Mouse (Mus musculus): ENCODE results near the gene Tmem163. TPM values are rescaled to one million over a fixed set of nuclear protein-coding genes. Genes with fewer than 3 reads are reported as not detected.

The Tmem163 gene
- total and polyA plus RNA-seq, 3 experiments: not detected

GRCm38 (mm10) chr1:127619036-127619435 lies 60.3 kb downstream of the Tmem163 start:
- H3K27ac ChIP-seq (ENCODE audit: control insufficient read depth, low read depth, low read length): no peak overlapping the region
- no peak overlapping the region for H3K4me3 ChIP-seq (ENCODE audit: control insufficient read depth in 1 of 2, insufficient read depth in 1 of 2, low read depth in 2 of 2, low read length in 2 of 2)

GRCm38 (mm10) chr1:127610378-127610777 lies 69.0 kb downstream of the Tmem163 start:
- TF ChIP-seq MAZ (IDR thresholded peaks at IDR 0.05; ENCODE audit: low read depth, low read length): no peak
- TF ChIP-seq ZKSCAN1 (IDR thresholded peaks at IDR 0.05; ENCODE audit: low read depth, low read length): no peak
- TF ChIP-seq E2F4 (IDR thresholded peaks at IDR 0.05; ENCODE audit: borderline replicate concordance, low read depth, low read length): no peak
- Histone ChIP-seq H3K27me3 (ENCODE audit: control insufficient read depth in 1 of 2, insufficient read depth in 2 of 2, low read length in 2 of 2) (no peaks in the 10 kb centered on the region; a peak in 1 of 4 replicates), H3K4me1 (ENCODE audit: control insufficient read depth in 1 of 2, insufficient read depth in 2 of 2, low read length in 2 of 2) (no peaks in the 10 kb centered on the region), H3K4me3 (ENCODE audit: control insufficient read depth in 1 of 2, insufficient read depth in 1 of 2, low read depth in 2 of 2, low read length in 2 of 2) (no peak overlapping the region), H3K27ac (ENCODE audit: control insufficient read depth, low read depth, low read length) (no peak overlapping the region), H3K9me3 (replicated peaks; ENCODE audit: insufficient read depth, low read length) (no peaks in the 10 kb centered on the region), H3K79me2 (ENCODE audit: control insufficient read depth, insufficient read depth, low read length, poor library complexity) (no peaks in the 10 kb centered on the region), H3K36me3 (ENCODE audit: control insufficient read depth in 1 of 2, insufficient read depth in 2 of 2, low read length in 2 of 2) (no peaks in the 10 kb centered on the region), H3K9ac (ENCODE audit: control insufficient read depth, low read depth, low read length, poor library complexity, severe bottlenecking) (no peak overlapping the region)
- DNase-seq (ENCODE audit: low read depth, low spot score): no peak

More at GRCm38 (mm10) chr1:127619036-127619435, 60.3 kb downstream of the Tmem163 start:
- Histone ChIP-seq H3K79me2 (ENCODE audit: control insufficient read depth, insufficient read depth, low read length, poor library complexity) (no peaks in the 10 kb centered on the region), H3K36me3 (ENCODE audit: control insufficient read depth in 1 of 2, insufficient read depth in 2 of 2, low read length in 2 of 2) (no peaks in the 10 kb centered on the region), H3K4me1 (ENCODE audit: control insufficient read depth in 1 of 2, insufficient read depth in 2 of 2, low read length in 2 of 2) (no peaks in the 10 kb centered on the region), H3K9ac (ENCODE audit: control insufficient read depth, low read depth, low read length, poor library complexity, severe bottlenecking) (no peak overlapping the region), H3K27me3 (ENCODE audit: control insufficient read depth in 1 of 2, insufficient read depth in 2 of 2, low read length in 2 of 2) (no peaks in the 10 kb centered on the region; a peak in 1 of 4 replicates), H3K9me3 (replicated peaks; ENCODE audit: insufficient read depth, low read length) (no peaks in the 10 kb centered on the region)
- TF ChIP-seq RAD21 (IDR thresholded peaks at IDR 0.05; ENCODE audit: low read depth, low read length) (no peak), SIN3A (IDR thresholded peaks at IDR 0.05; ENCODE audit: low read length) (no peak), TBP (IDR thresholded peaks at IDR 0.05; ENCODE audit: low read depth, low read length) (no peak), ZMIZ1 (IDR thresholded peaks at IDR 0.05; ENCODE audit: low read depth, low read length) (no peak), ZKSCAN1 (IDR thresholded peaks at IDR 0.05; ENCODE audit: low read depth, low read length) (no peak), GABPA (IDR thresholded peaks at IDR 0.05; ENCODE audit: low read depth, low read length) (no peak), TCF12 (IDR thresholded peaks at IDR 0.05; ENCODE audit: low read depth, low read length) (no peak), USF1 (IDR thresholded peaks at IDR 0.05; ENCODE audit: low read depth, low read length) (no peak), POLR2A (IDR thresholded peaks at IDR 0.05; ENCODE audit: control insufficient read depth in 1 of 2, insufficient read depth in 1 of 2, low read depth in 1 of 2, low read length in 2 of 2, poor library complexity in 1 of 2) (no peak), RCOR1 (IDR thresholded peaks at IDR 0.05; ENCODE audit: low read depth, low read length) (no peak), KAT2A (conservative IDR thresholded peaks at IDR 0.05; ENCODE audit: low read depth, low read length) (no peak), MYC (IDR thresholded peaks at IDR 0.05; ENCODE audit: low read depth, low read length) (no peak), CHD2 (IDR thresholded peaks at IDR 0.05; ENCODE audit: low read length) (no peak)
- no peak for DNase-seq (ENCODE audit: low read depth, low spot score)

- Histone ChIP-seq H3K4me3 (ENCODE audit: control insufficient read depth in 1 of 2, insufficient read depth in 1 of 2, low read depth in 2 of 2, low read length in 2 of 2) (no peak overlapping the region), H3K4me1 (ENCODE audit: control insufficient read depth in 1 of 2, insufficient read depth in 2 of 2, low read length in 2 of 2) (no peaks in the 10 kb centered on the region), H3K9me3 (replicated peaks; ENCODE audit: insufficient read depth, low read length) (no peaks in the 10 kb centered on the region), H3K9ac (ENCODE audit: control insufficient read depth, low read depth, low read length, poor library complexity, severe bottlenecking) (no peak overlapping the region), H3K36me3 (ENCODE audit: control insufficient read depth in 1 of 2, insufficient read depth in 2 of 2, low read length in 2 of 2) (no peaks in the 10 kb centered on the region), H3K79me2 (ENCODE audit: control insufficient read depth, insufficient read depth, low read length, poor library complexity) (no peaks in the 10 kb centered on the region), H3K27me3 (ENCODE audit: control insufficient read depth in 1 of 2, insufficient read depth in 2 of 2, low read length in 2 of 2) (no peaks in the 10 kb centered on the region; a peak in 1 of 4 replicates), H3K27ac (ENCODE audit: control insufficient read depth, low read depth, low read length) (no peak overlapping the region)
- DNase-seq (ENCODE audit: low read depth, low spot score): no peak
- TF ChIP-seq ZNF384 (IDR thresholded peaks at IDR 0.05; ENCODE audit: low read depth, low read length): no peak
- TF ChIP-seq POLR2AphosphoS2 (IDR thresholded peaks at IDR 0.05; ENCODE audit: low read length): no peak
- no peak for TF ChIP-seq TAL1 (IDR thresholded peaks at IDR 0.05; ENCODE audit: low read length)
Measured at GRCm38 (mm10) chr1:127609814-127610213, 69.5 kb downstream of the Tmem163 start.
